Comparison of ENCODE assay signal across 10 mouse cellular contexts in genomic region chr10:8973934-8974333, GRCm38 (mm10).
DNase-seq lines count a peak whose midpoint lies in the region; ATAC-seq and TF ChIP-seq lines count a peak whose summit lies in the region.
"Had no signal": no experiment of that assay in that cellular context is flagged by ENCODE, and none has a peak within 500 bp of the region (broad histone marks: within the 10 kb centered on the region; RNA-seq: fewer than 3 reads in every experiment).

No protein-coding gene starts in this region.

- no peaks in the 10 kb centered on the region for H3K9me3 ChIP-seq in lung, embryonic 15.5 days
- H3K9me3 ChIP-seq: neural tube, embryonic 13.5 days had no signal

- no peaks in the 10 kb centered on the region for H3K27me3 ChIP-seq in lung, embryonic 15.5 days
- H3K27me3 ChIP-seq: neural tube, embryonic 13.5 days had no signal

- H3K9ac ChIP-seq in lung, embryonic 15.5 days: no peak overlapping the region
- H3K9ac ChIP-seq: neural tube, embryonic 13.5 days had no signal

- intact Hi-C loops in gastrocnemius, adult 2 months (cut with DNase I): loop anchor here (5.0 kb wide), 1 partner anchor 232 kb away; no protein-coding TSS in a partner anchor
- intact Hi-C loops in gastrocnemius, postnatal 14 days (cut with DNase I; ENCODE audit: low total_unique reads): loop anchor here (5.0 kb wide), 1 partner anchor 182 kb away; no protein-coding TSS in a partner anchor

- H3K4me3 ChIP-seq in gastrocnemius, adult 2 months: no peak overlapping the region
- H3K4me3 ChIP-seq in lung, embryonic 15.5 days: no peak overlapping the region
- H3K4me3 ChIP-seq: neural tube, embryonic 13.5 days had no signal

- peak; percentile 27; the same call in 1 of the 2 replicates for ATAC-seq in lung, embryonic 15.5 days (ENCODE audit: borderline replicate concordance, extremely low read depth, low FRiP score, low TSS enrichment)

- peaks cover 16% of the 10 kb centered on the region for H3K4me1 ChIP-seq in lung, embryonic 15.5 days

- peak; percentile 36; the same call in 1 of the 2 replicates for TF ChIP-seq CTCF in gastrocnemius, adult 2 months (IDR thresholded peaks at IDR 0.05)

- WGBS in lung, embryonic 15.5 days: 43% methylated on average over 1 of the region's 1 CpGs

- no peak overlapping the region for H3K27ac ChIP-seq in gastrocnemius, adult 2 months
- no peak overlapping the region for H3K27ac ChIP-seq in lung, embryonic 15.5 days
- H3K27ac ChIP-seq: neural tube, embryonic 13.5 days had no signal

- no peaks in the 10 kb centered on the region for H3K36me3 ChIP-seq in lung, embryonic 15.5 days
- H3K36me3 ChIP-seq: G1E; neural tube, embryonic 13.5 days had no signal

- no peak for DNase-seq in gastrocnemius, adult 2 months
- DNase-seq in gastrocnemius, postnatal 14 days: no peak
- peak; percentile 72 for DNase-seq in thymus, postnatal 0 days (ENCODE audit: low spot score)
- DNase-seq in thymus, postnatal 36 days: no peak
- no peak for DNase-seq in urinary bladder, adult 2 months (ENCODE audit: low spot score)
- DNase-seq in right cerebral cortex, postnatal 25 days: no peak
- no peak for DNase-seq in gastrocnemius, postnatal 10 days

- H3K4me2 ChIP-seq in lung, embryonic 15.5 days: no peak overlapping the region
- H3K4me2 ChIP-seq: neural tube, embryonic 13.5 days had no signal
